In genomic region chr3:87563466-87563865, GRCm38 (mm10) we compare ENCODE assay signal across 20 mouse cellular contexts. TPM values are rescaled to one million over a fixed set of nuclear protein-coding genes. Genes with fewer than 3 reads are reported as not detected.
DNase-seq lines count a peak whose midpoint lies in the region; TF ChIP-seq lines count a peak whose summit lies in the region.
"Had no signal": no experiment of that assay in that cellular context is flagged by ENCODE, and none has a peak within 500 bp of the region (broad histone marks: within the 10 kb centered on the region; RNA-seq: fewer than 3 reads in every experiment).

No protein-coding gene starts in this region.

- no peak overlapping the region for H3K9ac ChIP-seq in MEL (ENCODE audit: control insufficient read depth, low read depth, low read length, poor library complexity, severe bottlenecking)
- H3K9ac ChIP-seq: embryonic facial prominence, embryonic 15.5 days; heart, embryonic 13.5 days; hindbrain, embryonic 14.5 days had no signal

- TF ChIP-seq RAD21 in MEL (IDR thresholded peaks at IDR 0.05; ENCODE audit: low read depth, low read length) = no peak

- no peaks in the 10 kb centered on the region for H3K36me3 ChIP-seq in MEL (ENCODE audit: control insufficient read depth in 1 of 2, insufficient read depth in 2 of 2, low read length in 2 of 2)
- H3K36me3 ChIP-seq: embryonic facial prominence, embryonic 15.5 days; forebrain, embryonic 10.5 days; G1E; heart, embryonic 13.5 days had no signal

- no peaks in the 10 kb centered on the region for H3K4me1 ChIP-seq in MEL (ENCODE audit: control insufficient read depth in 1 of 2, insufficient read depth in 2 of 2, low read length in 2 of 2)

- no peak for TF ChIP-seq EP300 in MEL (IDR thresholded peaks at IDR 0.05; ENCODE audit: low read depth in 1 of 2, low read length in 2 of 2)

- H3K79me2 ChIP-seq in MEL (ENCODE audit: control insufficient read depth, insufficient read depth, low read length, poor library complexity) = no peaks in the 10 kb centered on the region

- TF ChIP-seq CTCF in MEL (IDR thresholded peaks at IDR 0.05 in 2 of 3, conservative IDR thresholded peaks at IDR 0.05 in 1 of 3; ENCODE audit: control insufficient read depth in 1 of 3, insufficient read depth in 1 of 3, low read depth in 2 of 3, low read length in 3 of 3, poor library complexity in 1 of 3, severe bottlenecking in 1 of 3) = no peak

- no peak overlapping the region for H3K4me3 ChIP-seq in MEL (ENCODE audit: control insufficient read depth in 1 of 2, insufficient read depth in 1 of 2, low read depth in 2 of 2, low read length in 2 of 2)
- H3K4me3 ChIP-seq: embryonic facial prominence, embryonic 15.5 days; erythroblast, embryonic 14.5 days; forebrain, embryonic 10.5 days; gastrocnemius, adult 2 months; heart, embryonic 13.5 days had no signal

- no peak for TF ChIP-seq POLR2A in MEL (IDR thresholded peaks at IDR 0.05; ENCODE audit: control insufficient read depth in 1 of 2, insufficient read depth in 1 of 2, low read depth in 1 of 2, low read length in 2 of 2, poor library complexity in 1 of 2)

- peak; percentile 36 for DNase-seq in 3T3-L1 (ENCODE audit: low read depth, low spot score)
- DNase-seq in A20 (ENCODE audit: low read depth, low spot score) = peak; percentile 17
- peak; percentile 40 for DNase-seq in MEL (ENCODE audit: low read depth, low spot score)
- DNase-seq in induced T-regulatory cell, adult 2 months (ENCODE audit: low read depth) = peak; percentile 23
- no peak for DNase-seq in thymus, postnatal 14 days
- no peak for DNase-seq in urinary bladder, postnatal 36 days (ENCODE audit: low spot score in 2 of 2)
- DNase-seq: adrenal gland, postnatal 10 days; cerebellum, adult 11 months; cerebellum, adult 8-10 months; cerebellum, postnatal 14 days; embryo, embryonic 11 days; gastrocnemius, adult 2 months; gastrocnemius, postnatal 25 days had no signal

- H3K27me3 ChIP-seq in MEL (ENCODE audit: control insufficient read depth in 1 of 2, insufficient read depth in 2 of 2, low read length in 2 of 2) = peaks cover 0 to 1% of the 10 kb centered on the region in 2 experiments; a peak in 2 of 4 replicates
- H3K27me3 ChIP-seq: embryonic facial prominence, embryonic 15.5 days; Patski had no signal

- no peak overlapping the region for H3K27ac ChIP-seq in MEL (ENCODE audit: control insufficient read depth, low read depth, low read length)
- H3K27ac ChIP-seq: embryonic facial prominence, embryonic 15.5 days; forebrain, embryonic 10.5 days; gastrocnemius, adult 2 months; heart, embryonic 13.5 days; hindbrain, embryonic 14.5 days had no signal

- no peaks in the 10 kb centered on the region for H3K9me3 ChIP-seq in MEL (replicated peaks; ENCODE audit: insufficient read depth, low read length)
- H3K9me3 ChIP-seq: embryonic facial prominence, embryonic 15.5 days; forebrain, embryonic 10.5 days; G1E had no signal

TF ChIP-seq in MEL, 35 proteins besides CTCF, POLR2A, EP300 and RAD21:
- TF ChIP-seq MAX (IDR thresholded peaks at IDR 0.05; ENCODE audit: low read length) = no peak
- no peak for TF ChIP-seq JUND (IDR thresholded peaks at IDR 0.05; ENCODE audit: low read depth, low read length)
- TF ChIP-seq MAZ (IDR thresholded peaks at IDR 0.05; ENCODE audit: low read depth, low read length) = no peak
- no peak for TF ChIP-seq ZKSCAN1 (IDR thresholded peaks at IDR 0.05; ENCODE audit: low read depth, low read length)
- TF ChIP-seq POLR2AphosphoS2 (IDR thresholded peaks at IDR 0.05; ENCODE audit: low read length) = no peak
- no peak for TF ChIP-seq MXI1 (IDR thresholded peaks at IDR 0.05; ENCODE audit: low read depth, low read length)
- TF ChIP-seq MAFK (IDR thresholded peaks at IDR 0.05; ENCODE audit: borderline replicate concordance, low read depth, low read length) = no peak
- no peak for TF ChIP-seq MEF2A (IDR thresholded peaks at IDR 0.05; ENCODE audit: extremely low read depth, insufficient replicate concordance, low read depth, low read length, poor library complexity, severe bottlenecking)
- no peak for TF ChIP-seq MYC (IDR thresholded peaks at IDR 0.05; ENCODE audit: low read depth, low read length)
- no peak for TF ChIP-seq CHD2 (IDR thresholded peaks at IDR 0.05; ENCODE audit: low read length)

RNA-seq across cellular contexts. Expression of gene Etv3, which starts 38.3 kb away (rescaled TPM):
- 5.8 and 7.4 TPM in 2 replicates for total RNA-seq in MEL (2012; rRNA removed)
- 10 to 100 TPM in 1 of 2 experiments, not detected in 1; 10.4 TPM for polyA plus RNA-seq in MEL (2012; ENCODE audit: insufficient read depth in 1 of 2, insufficient read length in 2 of 2, low read depth in 1 of 2, low replicate concordance in 2 of 2, missing spikeins in 1 of 2)

RNA-seq across cellular contexts. Expression of gene Arhgef11, which starts 53.9 kb away (rescaled TPM):
- total RNA-seq in MEL (2012; rRNA removed) = 2.0 and 2.3 TPM in 2 replicates
- 1 to 10 TPM in 1 of 2 experiments, not detected in 1; 4.9 TPM for polyA plus RNA-seq in MEL (2012; ENCODE audit: insufficient read depth in 1 of 2, insufficient read length in 2 of 2, low read depth in 1 of 2, low replicate concordance in 2 of 2, missing spikeins in 1 of 2)

Comparison
In these comparisons a context has a peak if more than half of its experiments do, and no peak if none do; other contexts are left out.
1. DNase-seq: peak in 3T3-L1 (single experiment), A20 (single experiment), MEL (single experiment) and induced T-regulatory cell, adult 2 months (single experiment); none in thymus, postnatal 14 days (single experiment) and urinary bladder, postnatal 36 days (0 of 2).